Mouse (Mus musculus) gastrocnemius, postnatal 36 days (tissue): ENCODE data around the gene Mia3. TPM values are rescaled to one million over a fixed set of nuclear protein-coding genes. Genes with fewer than 3 reads are reported as not detected.
"Not testable (repeated sequence)": the region's sequence is repeated elsewhere in the genome, so short reads cannot be mapped to it uniquely, and the experiment has no call there.

Experiments used
- DNase-seq, 2 experiments: peaks; one replicate each; pipeline ENCODE4 v3.0.0; 2022
- intact Hi-C: fragments of 180-260 bp; cut with DNase I; formaldehyde crosslinking; loops from one replicate; pipeline ENCODE4 v1.15.1; 2025
- total RNA-seq, 2 experiments: library from RNA; stranded (reverse); gene quantifications; 2 replicates each; pipeline ENCODE4 v1.2.3; 2021

The Mia3 gene
- total RNA-seq, 2 experiments from 2014 or later = 151 to 180 TPM

- no peak for DNase-seq
- intact Hi-C loops = no loop called here
Observed at GRCm38 (mm10) chr1:183349840-183350239, 19.5 kb downstream of the Mia3 start.

- DNase-seq = no peak
- intact Hi-C loops = no loop called here
Observed at GRCm38 (mm10) chr1:183345817-183346195, 23.5 kb downstream of the Mia3 start.

- DNase-seq = peak; percentile 79 to 82
- intact Hi-C loops = no loop called here
Observed at GRCm38 (mm10) chr1:183344886-183345816, 24.2 kb downstream of the Mia3 start.

GRCm38 (mm10) chr1:183342902-183343301 lies 26.5 kb downstream of the Mia3 start:
- intact Hi-C loops, DNase-seq: not testable (repeated sequence)

GRCm38 (mm10) chr1:183327171-183327570 lies 42.2 kb downstream of the Mia3 start:
- DNase-seq = no peak
- intact Hi-C loops = no loop called here

- intact Hi-C loops = no loop called here
- no peak for DNase-seq
Observed at GRCm38 (mm10) chr1:183324433-183324832, 44.9 kb downstream of the Mia3 start.

- DNase-seq = no peak
- intact Hi-C loops = no loop called here
Observed at GRCm38 (mm10) chr1:183323923-183324322, 45.4 kb downstream of the Mia3 start.

- intact Hi-C loops, DNase-seq: not testable (repeated sequence)
Observed at GRCm38 (mm10) chr1:183322496-183322895, 46.9 kb downstream of the Mia3 start.

GRCm38 (mm10) chr1:183320708-183321107 lies 48.6 kb downstream of the Mia3 start:
- DNase-seq = no peak
- intact Hi-C loops = no loop called here

- intact Hi-C loops = no loop called here
- DNase-seq = no peak
Observed at GRCm38 (mm10) chr1:183315783-183316182, 53.6 kb downstream of the Mia3 start.

GRCm38 (mm10) chr1:183312076-183312475 lies 57.3 kb downstream of the Mia3 start:
- intact Hi-C loops = no loop called here
- DNase-seq = no peak

GRCm38 (mm10) chr1:183309601-183310000 lies 59.8 kb downstream of the Mia3 start:
- peak; percentile 11 to 41 for DNase-seq
- intact Hi-C loops = not testable (repeated sequence)

- intact Hi-C loops = no loop called here
- no peak for DNase-seq
Observed at GRCm38 (mm10) chr1:183308476-183308875, 60.9 kb downstream of the Mia3 start.

GRCm38 (mm10) chr1:183307555-183307954 lies 61.8 kb downstream of the Mia3 start:
- intact Hi-C loops = no loop called here

GRCm38 (mm10) chr1:183299161-183299560 lies 70.2 kb downstream of the Mia3 start:
- intact Hi-C loops = no loop called here
- DNase-seq = peak; percentile 91 to 95

More at GRCm38 (mm10) chr1:183307555-183307954, 61.8 kb downstream of the Mia3 start:
- no peak for DNase-seq

GRCm38 (mm10) chr1:183297886-183298489 lies 71.4 kb downstream of the Mia3 start:
- DNase-seq = peak; percentile 10 to 45
- intact Hi-C loops = no loop called here

GRCm38 (mm10) chr1:183297473-183297885 lies 71.9 kb downstream of the Mia3 start:
- intact Hi-C loops = no loop called here
- peak in 1 of 2 experiments; percentile 19 for DNase-seq

GRCm38 (mm10) chr1:183296877-183297383 lies 72.4 kb downstream of the Mia3 start, which contains the start of gene Brox:
Gene Brox (minus strand): TSS chr1:183297269.
- intact Hi-C loops = no loop called here

GRCm38 (mm10) chr1:183296465-183296864 lies 72.9 kb downstream of the Mia3 start, which contains the start of gene Aida:
Gene Aida (plus strand): TSS chr1:183296590.
- intact Hi-C loops = no loop called here
- DNase-seq = peak in 1 of 2 experiments; percentile 16

More at GRCm38 (mm10) chr1:183296877-183297383, 72.4 kb downstream of the Mia3 start, which contains the start of gene Brox:
- DNase-seq = peak; percentile 96 to 97

- DNase-seq = no peak
- intact Hi-C loops = no loop called here
Observed at GRCm38 (mm10) chr1:183289576-183289975, 79.8 kb downstream of the Mia3 start.

- intact Hi-C loops = no loop called here
Observed at GRCm38 (mm10) chr1:183288351-183288750, 81.0 kb downstream of the Mia3 start.

More at GRCm38 (mm10) chr1:183288351-183288750, 81.0 kb downstream of the Mia3 start:
- DNase-seq = no peak
